Mouse (Mus musculus): ENCODE data around the gene Nlrp3. TPM values are rescaled to one million over a fixed set of nuclear protein-coding genes. Genes with fewer than 3 reads are reported as not detected.

Gene Nlrp3
- polyA plus RNA-seq, 1 experiment = 0.33 TPM

DNA sequence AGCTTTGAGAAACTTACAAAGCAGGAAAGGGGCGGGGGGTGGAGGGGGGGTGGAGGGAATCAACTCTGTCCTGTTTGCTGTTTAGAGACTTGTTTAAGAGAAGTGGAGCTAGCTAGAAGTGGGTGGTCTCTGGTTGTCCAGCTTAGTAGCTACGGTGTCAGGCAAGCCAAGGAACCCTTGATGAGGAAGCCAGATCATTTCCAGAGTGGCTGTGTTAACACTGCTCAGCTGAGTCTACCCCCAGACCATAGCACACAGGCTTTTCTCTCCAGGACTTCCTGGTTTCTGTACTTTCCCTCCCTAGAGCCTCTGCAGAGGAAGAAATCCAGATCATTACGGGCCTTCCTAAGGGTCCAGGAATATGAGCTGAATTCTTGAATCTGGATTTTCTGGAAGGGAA lies 26.6 kb upstream of the Nlrp3 start:
- DNase-seq (ENCODE audit: low read depth) = no peak
- TF ChIP-seq POLR2A (IDR thresholded peaks at IDR 0.05; ENCODE audit: borderline replicate concordance, extremely low read depth, insufficient read depth, insufficient read length, poor library complexity, severe bottlenecking) = no peak
- TF ChIP-seq CTCF (IDR thresholded peaks at IDR 0.05; ENCODE audit: borderline replicate concordance, extremely low read depth, insufficient read depth, insufficient read length) = no peak

DNA sequence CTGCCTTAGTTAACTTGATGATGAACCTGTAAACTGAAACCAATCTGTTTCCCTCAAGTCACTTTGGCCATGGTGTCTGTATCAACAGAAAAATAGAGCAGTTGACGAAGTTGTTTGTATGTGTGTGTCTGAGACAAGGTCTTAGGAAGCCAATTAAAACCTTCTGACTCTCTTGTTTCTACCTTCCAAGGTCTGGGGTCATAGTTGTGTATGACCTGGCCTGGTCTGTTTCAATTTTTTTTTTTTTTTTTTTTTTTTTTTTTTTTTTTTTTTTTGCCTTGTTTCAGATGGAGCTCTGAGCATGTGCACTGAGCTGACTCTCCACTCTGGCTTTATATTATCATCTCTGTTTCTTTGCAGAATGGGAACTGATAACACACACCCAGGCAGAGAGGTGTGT lies 23.9 kb upstream of the Nlrp3 start:
- DNase-seq (ENCODE audit: low read depth) = no peak
- TF ChIP-seq CTCF (IDR thresholded peaks at IDR 0.05; ENCODE audit: borderline replicate concordance, extremely low read depth, insufficient read depth, insufficient read length) (no peak), POLR2A (IDR thresholded peaks at IDR 0.05; ENCODE audit: borderline replicate concordance, extremely low read depth, insufficient read depth, insufficient read length, poor library complexity, severe bottlenecking) (no peak)

DNA sequence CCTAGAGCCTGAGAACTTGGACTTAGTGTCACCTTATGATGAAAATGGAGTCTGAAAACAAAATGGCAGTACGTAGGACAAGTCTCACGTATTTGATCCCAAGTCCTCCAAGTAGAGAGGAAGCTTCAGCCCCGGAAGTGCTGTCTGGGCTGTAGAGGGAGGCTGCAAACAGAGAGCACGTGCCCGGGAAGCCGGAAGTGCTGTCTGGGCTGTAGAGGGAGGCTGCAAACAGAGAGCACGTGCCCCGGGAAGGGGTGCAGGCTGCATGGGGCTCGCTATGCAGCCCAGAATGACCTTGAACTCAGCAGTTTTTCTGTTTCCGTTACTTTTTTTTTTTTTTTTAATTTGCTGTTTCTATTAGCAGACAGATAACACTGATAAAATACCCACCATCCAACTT lies 23.1 kb upstream of the Nlrp3 start:
- no peak for DNase-seq (ENCODE audit: low read depth)

DNA sequence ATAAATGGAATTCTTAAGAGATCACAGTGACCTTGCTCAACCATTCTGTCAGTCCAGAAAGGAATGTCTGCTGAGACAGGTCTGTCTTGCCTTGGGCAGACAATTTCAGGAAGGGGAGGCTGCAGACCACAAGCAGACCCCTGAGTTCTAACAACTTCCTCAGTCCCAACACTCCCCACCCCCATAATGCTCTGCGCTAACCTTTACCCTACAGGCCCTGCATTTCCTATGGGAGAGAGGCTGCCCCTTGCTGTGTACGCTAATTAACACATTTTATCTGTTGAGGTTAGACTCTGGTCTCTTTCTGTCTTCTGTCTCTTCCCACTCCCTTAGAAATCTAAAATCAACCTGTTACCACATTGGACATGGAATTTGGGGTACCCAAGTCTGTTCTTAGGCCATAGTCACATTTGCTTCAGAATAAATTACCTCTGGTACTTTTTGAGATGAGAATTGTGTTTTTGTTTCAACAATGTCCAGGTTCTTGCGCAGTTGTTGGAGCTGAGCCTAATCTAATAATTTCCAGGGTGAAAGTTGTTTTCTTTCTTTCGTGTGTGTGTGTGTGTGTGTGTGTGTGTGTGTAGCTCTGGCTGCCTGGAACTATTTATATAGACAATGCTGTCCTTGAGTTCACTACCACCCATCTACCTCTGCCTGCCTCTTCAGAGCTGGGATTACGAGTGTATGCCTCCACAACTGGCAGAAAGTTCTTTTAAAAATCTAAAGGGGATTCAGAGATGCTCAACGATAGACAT lies 21.4 kb upstream of the Nlrp3 start:
- TF ChIP-seq CTCF (IDR thresholded peaks at IDR 0.05; ENCODE audit: borderline replicate concordance, extremely low read depth, insufficient read depth, insufficient read length) = no peak
- no peak for TF ChIP-seq POLR2A (IDR thresholded peaks at IDR 0.05; ENCODE audit: borderline replicate concordance, extremely low read depth, insufficient read depth, insufficient read length, poor library complexity, severe bottlenecking)
- DNase-seq (ENCODE audit: low read depth) = no peak

More for the DNA sequence above, 23.1 kb upstream of the Nlrp3 start:
- TF ChIP-seq CTCF (IDR thresholded peaks at IDR 0.05; ENCODE audit: borderline replicate concordance, extremely low read depth, insufficient read depth, insufficient read length) (no peak), POLR2A (IDR thresholded peaks at IDR 0.05; ENCODE audit: borderline replicate concordance, extremely low read depth, insufficient read depth, insufficient read length, poor library complexity, severe bottlenecking) (no peak)

DNA sequence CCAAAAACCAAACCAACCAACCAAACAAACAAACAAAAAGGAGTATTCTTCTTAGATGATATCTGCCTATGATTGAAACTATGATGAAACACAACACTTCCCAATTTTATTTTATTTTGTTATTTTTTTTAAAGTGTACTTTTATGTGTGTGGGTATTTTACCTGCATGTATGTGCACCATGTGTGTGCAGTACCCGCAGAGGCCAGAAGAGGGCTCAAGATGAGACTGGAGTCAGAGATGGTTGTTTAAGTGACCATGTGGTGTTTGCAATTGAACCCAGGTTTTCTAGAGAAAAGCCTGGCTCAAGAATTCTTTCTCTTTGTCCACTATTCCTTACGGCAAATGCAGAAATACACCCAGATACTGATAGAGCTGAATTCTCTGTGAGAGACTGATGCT lies 17.2 kb upstream of the Nlrp3 start:
- no peak for DNase-seq (ENCODE audit: low read depth)

DNA sequence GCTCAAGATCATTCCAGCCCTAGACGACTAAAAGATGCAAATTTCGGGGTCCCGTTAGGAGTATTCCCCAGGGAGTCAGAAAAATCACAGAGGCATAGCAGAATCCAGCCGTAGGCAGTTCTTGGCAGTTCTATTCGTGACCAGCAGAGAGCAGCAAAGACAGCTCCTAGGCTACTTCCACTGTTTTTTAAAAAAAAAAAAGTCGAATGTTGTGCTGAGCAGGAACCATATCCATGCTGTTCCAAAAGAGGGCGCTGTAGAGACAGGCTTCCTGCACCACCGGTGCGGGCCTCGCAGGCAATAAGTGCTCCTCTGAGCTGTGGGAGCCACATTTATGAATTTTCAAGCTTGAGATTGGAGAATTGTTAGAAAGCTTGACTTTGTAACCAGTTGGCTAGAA lies 16.1 kb upstream of the Nlrp3 start:
- TF ChIP-seq POLR2A (IDR thresholded peaks at IDR 0.05; ENCODE audit: borderline replicate concordance, extremely low read depth, insufficient read depth, insufficient read length, poor library complexity, severe bottlenecking) (no peak), CTCF (IDR thresholded peaks at IDR 0.05; ENCODE audit: borderline replicate concordance, extremely low read depth, insufficient read depth, insufficient read length) (peak; percentile 74)
- DNase-seq (ENCODE audit: low read depth) = peak; percentile 87

More for the DNA sequence above, 17.2 kb upstream of the Nlrp3 start:
- peak; percentile 5; the same call in 1 of the 2 replicates for TF ChIP-seq CTCF (IDR thresholded peaks at IDR 0.05; ENCODE audit: borderline replicate concordance, extremely low read depth, insufficient read depth, insufficient read length)
- no peak for TF ChIP-seq POLR2A (IDR thresholded peaks at IDR 0.05; ENCODE audit: borderline replicate concordance, extremely low read depth, insufficient read depth, insufficient read length, poor library complexity, severe bottlenecking)

DNA sequence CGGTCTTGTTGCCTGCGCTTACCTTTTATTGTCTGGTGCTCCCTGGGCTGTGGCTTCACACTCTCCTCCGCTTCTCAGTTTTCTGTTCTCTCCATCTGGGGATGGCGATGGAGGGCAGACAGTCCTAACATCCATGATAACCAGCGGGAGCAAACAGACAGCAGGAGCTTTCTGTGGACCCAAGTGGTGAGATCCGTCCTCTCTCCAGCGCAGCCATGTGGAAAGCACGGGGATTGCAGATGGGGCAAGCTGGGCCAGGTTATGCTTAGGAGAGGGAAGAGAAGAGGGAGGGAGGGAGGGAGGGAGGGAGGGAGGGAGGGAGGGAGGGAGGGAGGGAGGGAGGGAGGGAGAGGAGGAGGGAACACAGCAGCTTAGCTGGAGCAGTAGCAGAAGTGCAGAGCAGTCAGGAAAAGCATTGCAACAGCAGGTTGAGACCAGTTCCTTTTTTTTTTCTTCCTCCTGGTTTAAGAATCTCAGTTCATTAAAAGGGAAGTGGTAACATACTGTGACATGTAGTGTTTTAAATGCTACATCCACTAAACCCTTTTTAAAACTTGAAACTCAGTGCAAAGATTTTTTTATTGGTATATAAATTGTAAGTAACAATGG lies 14.8 kb upstream of the Nlrp3 start, which contains the start of gene Zkscan17:
Zkscan17 (minus strand) TSS at position 280 of the 609 bp plus-strand sequence.
- TF ChIP-seq POLR2A (IDR thresholded peaks at IDR 0.05; ENCODE audit: borderline replicate concordance, extremely low read depth, insufficient read depth, insufficient read length, poor library complexity, severe bottlenecking) (no peak), CTCF (IDR thresholded peaks at IDR 0.05; ENCODE audit: borderline replicate concordance, extremely low read depth, insufficient read depth, insufficient read length) (peak; percentile 37; the same call in 1 of the 2 replicates)
- peak; percentile 35 for DNase-seq (ENCODE audit: low read depth)

DNA sequence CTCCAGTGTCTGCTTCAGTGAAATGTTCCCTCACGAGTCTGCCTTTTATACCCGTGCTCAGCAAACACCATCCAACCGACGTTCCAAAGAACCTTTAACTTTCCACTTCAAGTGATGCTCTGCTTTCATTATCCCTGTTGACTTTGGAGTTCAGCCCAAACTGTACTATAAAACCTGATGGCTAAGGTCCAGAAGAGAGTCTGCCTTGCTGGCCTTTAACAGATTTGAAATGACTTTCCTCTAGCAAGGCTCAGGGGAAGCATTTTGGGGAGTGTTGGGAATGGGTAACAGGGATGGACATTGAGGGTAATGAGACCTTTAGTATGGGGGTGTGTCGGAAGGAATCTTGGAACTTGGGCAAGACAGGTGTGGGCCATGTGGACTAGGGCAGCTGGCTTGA lies 11.1 kb upstream of the Nlrp3 start:
- TF ChIP-seq CTCF (IDR thresholded peaks at IDR 0.05; ENCODE audit: borderline replicate concordance, extremely low read depth, insufficient read depth, insufficient read length) (no peak), POLR2A (IDR thresholded peaks at IDR 0.05; ENCODE audit: borderline replicate concordance, extremely low read depth, insufficient read depth, insufficient read length, poor library complexity, severe bottlenecking) (no peak)
- no peak for DNase-seq (ENCODE audit: low read depth)

DNA sequence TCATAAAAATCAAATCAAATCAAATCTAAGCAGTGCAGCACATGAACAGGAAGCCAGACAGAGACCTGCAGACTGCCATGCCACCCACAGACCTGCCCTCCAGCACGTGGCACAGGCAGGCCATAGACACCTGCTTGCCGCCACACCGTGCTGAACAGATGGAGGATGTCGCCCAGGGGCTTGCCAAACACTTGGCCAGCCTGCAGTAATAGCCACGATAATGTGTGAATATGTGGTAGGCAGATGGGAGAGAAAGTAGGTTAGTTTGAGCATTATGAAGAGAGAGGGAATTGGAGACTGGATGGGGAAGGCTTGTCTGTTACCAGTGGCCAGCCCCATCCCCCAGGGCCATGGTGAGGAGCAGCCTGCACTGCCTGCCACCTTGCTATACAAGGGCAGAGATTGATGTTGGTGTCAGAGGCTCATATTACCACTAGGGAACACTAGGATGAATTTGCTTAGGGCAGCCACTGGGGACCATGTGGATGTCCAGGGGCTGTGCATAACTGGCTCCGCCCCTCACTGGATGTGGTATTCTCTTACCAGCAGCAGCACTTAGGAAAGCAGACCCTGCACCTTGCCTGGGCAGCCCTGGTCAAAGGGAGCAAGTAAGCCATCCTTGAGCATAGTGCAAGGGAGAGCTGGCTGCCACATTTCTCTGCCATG lies 10.4 kb upstream of the Nlrp3 start:
- peak; percentile 49 for DNase-seq (ENCODE audit: low read depth)
- TF ChIP-seq CTCF (IDR thresholded peaks at IDR 0.05; ENCODE audit: borderline replicate concordance, extremely low read depth, insufficient read depth, insufficient read length) = no peak

DNA sequence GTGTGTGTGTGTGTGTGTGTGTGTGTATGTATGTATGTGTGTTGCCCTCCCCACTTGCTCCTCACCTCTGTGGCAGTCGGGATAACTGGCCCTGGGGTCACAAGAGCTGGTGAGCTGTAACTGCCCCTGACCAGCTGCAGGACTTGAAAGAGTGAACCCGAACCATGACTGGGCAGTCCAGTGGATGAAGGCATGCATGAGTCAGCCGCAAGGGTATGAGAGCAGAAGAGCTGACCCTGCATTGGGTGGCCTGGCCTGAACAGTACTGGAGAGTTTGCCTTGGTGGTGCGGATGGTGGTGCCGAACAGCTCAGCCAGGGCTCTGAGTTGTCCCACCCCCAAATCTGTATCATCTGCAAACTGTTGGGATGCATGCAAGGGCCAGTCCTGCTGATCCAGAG lies 9.8 kb upstream of the Nlrp3 start:
- DNase-seq (ENCODE audit: low read depth) = no peak
- TF ChIP-seq POLR2A (IDR thresholded peaks at IDR 0.05; ENCODE audit: borderline replicate concordance, extremely low read depth, insufficient read depth, insufficient read length, poor library complexity, severe bottlenecking) = no peak
- TF ChIP-seq CTCF (IDR thresholded peaks at IDR 0.05; ENCODE audit: borderline replicate concordance, extremely low read depth, insufficient read depth, insufficient read length) = no peak

DNA sequence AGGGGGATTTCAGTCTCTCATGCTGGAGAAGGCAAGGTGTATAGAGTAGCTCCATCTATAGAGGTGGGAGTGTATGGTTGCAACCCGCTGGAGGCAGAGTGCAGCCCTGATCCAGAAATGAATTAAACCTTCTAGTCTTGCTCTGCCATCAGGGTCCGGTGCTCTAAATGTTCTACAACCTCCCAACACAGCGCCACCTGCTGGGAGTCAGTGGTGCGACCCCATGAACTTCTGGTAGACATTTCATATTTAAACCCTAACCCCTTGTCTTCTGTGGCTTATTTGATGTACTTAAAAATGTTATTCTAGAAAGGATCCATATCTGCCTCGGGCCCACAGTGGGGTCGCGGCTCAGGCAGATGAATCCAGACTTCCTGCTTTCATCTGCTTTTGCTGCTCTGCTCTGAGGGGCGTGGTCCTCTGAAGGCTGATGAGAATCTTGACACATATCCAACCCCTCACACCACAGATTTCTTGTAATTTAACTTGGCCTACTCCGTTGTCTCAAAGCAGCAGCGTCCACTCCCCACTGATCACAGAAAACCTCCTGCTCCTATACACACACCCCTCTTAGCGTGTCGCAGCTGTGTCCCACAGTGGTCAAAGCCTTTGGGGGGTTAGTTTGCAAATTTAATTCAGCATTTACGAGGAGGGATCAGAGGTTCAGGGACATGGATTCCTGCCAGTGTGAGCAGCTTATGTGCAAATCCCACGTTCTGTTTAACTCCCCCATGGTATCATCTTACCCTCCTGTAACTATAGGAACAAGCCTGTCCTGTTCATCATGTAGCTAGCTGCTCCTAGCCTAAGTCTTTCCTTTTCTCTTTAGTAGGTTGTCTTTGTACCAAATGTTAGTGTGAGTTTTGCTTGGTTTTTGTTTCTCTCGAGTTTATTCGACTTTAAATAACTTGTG lies 3.9 kb upstream of the Nlrp3 start:
- DNase-seq (ENCODE audit: low read depth) = peak; percentile 65
- peak; percentile 34; the same call in 1 of the 2 replicates for TF ChIP-seq CTCF (IDR thresholded peaks at IDR 0.05; ENCODE audit: borderline replicate concordance, extremely low read depth, insufficient read depth, insufficient read length)
- TF ChIP-seq POLR2A (IDR thresholded peaks at IDR 0.05; ENCODE audit: borderline replicate concordance, extremely low read depth, insufficient read depth, insufficient read length, poor library complexity, severe bottlenecking) = no peak

All from brain, embryonic 14.5 days (tissue).